Mouse (Mus musculus) gastrocnemius, adult 8-10 months (tissue): ENCODE measurements around the gene Cdhr5. TPM values are rescaled to one million over a fixed set of nuclear protein-coding genes. Genes with fewer than 3 reads are reported as not detected.

Source experiments
- DNase-seq, 2 experiments: peaks; one replicate each; pipeline ENCODE4 v3.0.0; 2022; ENCODE audit warnings: low spot score in 2 of 2
- microRNA-seq: library from miRNA; unstranded; fragments of <30 nt; microRNA quantifications from one replicate; pipeline ENCODE4 v1.2.0, GENCODE M21; 2022
- total RNA-seq, 4 experiments: library from RNA; stranded (reverse); gene quantifications; 2 replicates each; pipeline ENCODE4 v1.2.4; 2022

Gene Cdhr5
- total RNA-seq, 4 experiments from 2014 or later, result not detected

- DNase-seq, result no peak
These were observed 53.8 kb downstream of the Cdhr5 start for GRCm38 (mm10) chr7:141222696-141223215.

- no peak for DNase-seq
These were observed 54.5 kb downstream of the Cdhr5 start for GRCm38 (mm10) chr7:141222126-141222467.

- DNase-seq, result peak; percentile 90 to 96
These were observed 55.1 kb downstream of the Cdhr5 start for GRCm38 (mm10) chr7:141221249-141222125.

GRCm38 (mm10) chr7:141220377-141220776 lies 56.2 kb downstream of the Cdhr5 start:
- DNase-seq, result no peak

- no peak for DNase-seq
These were observed 57.0 kb downstream of the Cdhr5 start for GRCm38 (mm10) chr7:141219558-141220099.

Small RNA genes within 50 kb of the gene (microRNA-seq; reads per million reads assigned to microRNA genes)
- gene Mir210, result 67.3 reads per million, percentile 44 among the genes with 10 or more reads in this experiment

Other genes starting within 250 kb of the Cdhr5 start
- not detected for gene Gm17387, start 247.7 kb downstream of the Cdhr5 start, total RNA-seq
- gene B4galnt4, start 215.7 kb downstream of the Cdhr5 start, total RNA-seq, result under 1 TPM in 2 of 4 experiments, not detected in 2; 0.20 to 0.59 TPM
- gene Pkp3, start 198.6 kb downstream of the Cdhr5 start, total RNA-seq, result not detected
- gene Sigirr, start 176.2 kb downstream of the Cdhr5 start, total RNA-seq, result 1 to 10 TPM; 1.4 to 1.6 (median 1.5) TPM
- gene Ano9, start 159.0 kb downstream of the Cdhr5 start, total RNA-seq, result not detected
- 10 to 100 TPM; 18.6 to 26.4 (median 22.0) TPM for gene Ptdss2, start 154.4 kb downstream of the Cdhr5 start, total RNA-seq
- 10 to 100 TPM; 51.3 to 63.6 (median 53.6) TPM for gene Rnh1, start 103.9 kb downstream of the Cdhr5 start, total RNA-seq
- gene Hras, start 82.8 kb downstream of the Cdhr5 start, total RNA-seq, result 100 to 1,000 TPM; 112 to 158 (median 132) TPM
- gene Lrrc56, start 82.6 kb downstream of the Cdhr5 start, total RNA-seq, result 1 to 10 TPM; 1.4 to 2.5 (median 2.0) TPM
- gene Lmntd2, start 62.7 kb downstream of the Cdhr5 start, total RNA-seq, result not detected
- gene Rassf7, start 60.9 kb downstream of the Cdhr5 start, total RNA-seq, result under 1 TPM in 2 of 4 experiments, not detected in 2; 0.38 to 0.56 TPM
- gene Phrf1, start 48.0 kb downstream of the Cdhr5 start, total RNA-seq, result 10 to 100 TPM; 16.8 to 25.3 (median 19.4) TPM
- under 1 TPM; 0.27 to 0.80 (median 0.50) TPM for gene Irf7, start 10.3 kb downstream of the Cdhr5 start, total RNA-seq
- not detected for gene Sct, start 2.3 kb upstream of the Cdhr5 start, total RNA-seq
- not detected for gene Drd4, start 15.2 kb upstream of the Cdhr5 start, total RNA-seq
- 10 to 100 TPM; 10.6 to 15.1 (median 12.7) TPM for gene Deaf1, start 50.9 kb upstream of the Cdhr5 start, total RNA-seq
- 10 to 100 TPM in 3 of 4 experiments, 1 to 10 TPM in 1; 9.1 to 11.5 (median 11.3) TPM for gene Tmem80, start 51.0 kb upstream of the Cdhr5 start, total RNA-seq
- 1 to 10 TPM; 1.3 to 3.4 (median 2.2) TPM for gene Eps8l2, start 62.1 kb upstream of the Cdhr5 start, total RNA-seq
- 10 to 100 TPM; 81.4 to 87.7 (median 84.4) TPM for gene Taldo1, start 115.4 kb upstream of the Cdhr5 start, total RNA-seq
- gene Gatd1, start 137.3 kb upstream of the Cdhr5 start, total RNA-seq, result 1 to 10 TPM; 6.5 to 9.8 (median 7.8) TPM
- under 1 TPM in 2 of 4 experiments, not detected in 2; 0.16 to 0.48 TPM for gene Cend1, start 152.7 kb upstream of the Cdhr5 start, total RNA-seq
- gene Slc25a22, start 161.1 kb upstream of the Cdhr5 start, total RNA-seq, result 10 to 100 TPM; 14.5 to 19.5 (median 14.7) TPM
- under 1 TPM; 0.07 to 0.51 (median 0.19) TPM for gene Pidd1, start 167.2 kb upstream of the Cdhr5 start, total RNA-seq
- 100 to 1,000 TPM; 719 to 844 (median 773) TPM for gene Rplp2, start 170.6 kb upstream of the Cdhr5 start, total RNA-seq
- gene Pnpla2, start 178.4 kb upstream of the Cdhr5 start, total RNA-seq, result 100 to 1,000 TPM; 250 to 384 (median 284) TPM
- gene Cracr2b, start 184.3 kb upstream of the Cdhr5 start, total RNA-seq, result 10 to 100 TPM in 1 of 4 experiments, 1 to 10 TPM in 3; 3.3 to 11.4 (median 6.9) TPM
- 10 to 100 TPM; 78.2 to 98.0 (median 86.2) TPM for gene Cd151, start 190.6 kb upstream of the Cdhr5 start, total RNA-seq
- gene Polr2l, start 198.3 kb upstream of the Cdhr5 start, total RNA-seq, result 10 to 100 TPM; 57.4 to 68.5 (median 63.7) TPM
- gene Tspan4, start 198.5 kb upstream of the Cdhr5 start, total RNA-seq, result 10 to 100 TPM in 2 of 4 experiments, 1 to 10 TPM in 2; 8.1 to 15.1 (median 11.9) TPM